Mouse (Mus musculus): ENCODE measurements around the gene Ngdn. TPM values are rescaled to one million over a fixed set of nuclear protein-coding genes. Genes with fewer than 3 reads are reported as not detected.
"Not testable (repeated sequence)": the region's sequence is repeated elsewhere in the genome, so short reads cannot be mapped to it uniquely, and the experiment has no call there.

The Ngdn gene
- 10 to 100 TPM; 27.7 to 31.1 TPM for total RNA-seq (2021)
- long read RNA-seq, experiment 1, transcript Ngdn-201 (11 exons, 1,200 nt): major isoform, 32 of 42 reads
- long read RNA-seq, experiment 1, partial matches to known transcripts: 9 of 42 reads
- long read RNA-seq, experiment 1, other reads (novel, unspliced or antisense): 1 of 42 reads
- long read RNA-seq, experiment 2, transcript Ngdn-201 (11 exons, 1,200 nt): major isoform, 19 of 30 reads
- long read RNA-seq, experiment 2, partial matches to known transcripts: 9 of 30 reads
- long read RNA-seq, experiment 2, other reads (novel, unspliced or antisense): 2 of 30 reads

DNA sequence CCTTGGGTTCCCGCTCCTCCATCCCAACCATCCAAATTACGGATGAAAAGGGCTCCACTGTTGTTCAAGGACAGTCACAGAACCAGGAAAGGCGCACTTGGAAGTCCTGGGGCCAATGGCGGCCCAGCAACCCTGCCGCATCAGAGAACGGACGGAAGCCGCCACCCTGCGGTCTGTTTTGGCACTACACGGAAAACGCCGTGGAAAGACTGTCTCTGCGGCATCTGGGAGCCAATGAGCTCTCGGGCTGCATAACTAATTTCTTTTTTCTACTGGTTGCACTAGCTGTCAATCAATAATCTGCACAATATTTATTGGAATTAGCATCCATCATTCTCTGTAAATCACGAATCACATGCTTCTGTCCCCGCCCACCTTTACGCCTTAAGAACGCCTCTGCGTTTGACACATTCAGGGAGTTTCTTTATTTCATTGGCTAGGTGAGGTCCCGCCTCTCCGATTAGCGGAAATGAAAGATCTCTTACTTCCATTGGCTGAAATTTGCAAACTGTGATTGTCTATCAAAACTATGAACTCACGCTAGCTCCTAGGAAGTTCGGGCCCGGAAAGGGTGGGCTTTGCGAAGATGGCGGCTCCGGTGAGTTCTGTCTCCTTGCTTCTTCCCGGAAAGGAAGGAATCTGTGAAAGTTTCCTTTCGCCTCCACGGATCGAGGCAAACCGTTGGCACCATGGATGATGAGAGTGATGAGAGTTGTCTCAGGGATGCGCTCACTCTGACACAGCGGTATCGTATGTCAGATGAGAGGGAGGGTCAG lies at the start of gene Ngdn:
Gene Ngdn (plus strand): TSS at position 464 of the 776 bp plus-strand sequence.
- peak; percentile 99 to 100 for DNase-seq

DNA sequence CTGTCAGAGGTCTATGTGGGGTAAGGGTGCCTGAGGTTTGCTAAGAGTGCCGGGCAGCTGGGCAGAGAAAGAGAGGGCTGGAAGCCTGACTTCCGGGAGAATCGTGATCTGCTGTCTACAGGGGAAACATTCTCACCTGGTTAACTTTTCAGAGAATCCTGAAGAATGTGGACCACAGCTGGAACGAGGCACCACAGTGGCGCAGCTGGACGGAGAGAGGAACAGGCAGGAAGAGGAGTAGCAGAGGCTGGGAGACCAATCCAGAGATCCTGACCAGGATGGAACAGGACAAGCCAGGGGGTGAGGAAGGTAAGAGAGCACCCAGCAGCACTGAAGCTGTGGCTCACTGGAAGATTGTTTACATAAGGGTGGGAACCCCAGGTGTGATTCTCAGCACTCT lies 49.6 kb upstream of the Ngdn start:
- DNase-seq: no peak

DNA sequence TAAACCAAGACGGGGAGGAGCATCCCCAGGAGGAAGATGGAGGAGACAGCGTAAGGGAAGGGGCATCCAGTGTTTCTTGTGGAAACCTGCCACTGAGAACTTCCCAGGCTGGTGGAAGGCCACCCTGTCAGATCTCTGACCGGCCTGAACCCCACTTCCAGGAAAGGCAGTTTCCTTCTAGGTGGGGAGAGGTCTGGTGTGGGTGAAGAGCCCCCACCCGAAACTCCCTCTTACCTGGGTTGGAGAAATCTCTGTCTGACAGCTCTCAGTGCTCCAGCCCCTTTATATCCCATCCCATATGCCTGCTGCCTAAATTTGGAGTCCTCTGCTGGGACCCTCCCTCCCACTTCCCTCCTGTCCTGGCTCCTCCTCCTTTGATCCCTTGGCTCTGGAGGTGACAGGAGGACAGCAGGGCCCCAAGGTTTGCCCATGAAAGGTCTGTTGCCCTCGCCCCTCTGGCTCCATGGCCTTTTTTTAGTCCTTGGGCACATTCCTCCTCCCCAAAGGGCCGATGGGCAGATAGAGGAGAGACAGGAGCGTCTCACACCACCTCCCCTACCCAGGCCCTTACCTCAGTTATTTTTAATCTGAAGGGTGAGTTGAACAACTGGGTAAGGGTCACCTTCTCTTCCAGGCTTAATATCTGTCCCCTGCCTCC lies 48.8 kb upstream of the Ngdn start, which contains the start of gene Myh6:
Gene Myh6 (minus strand): TSS at position 608 of the 658 bp plus-strand sequence.
- peak; percentile 79 to 87 for DNase-seq

DNA sequence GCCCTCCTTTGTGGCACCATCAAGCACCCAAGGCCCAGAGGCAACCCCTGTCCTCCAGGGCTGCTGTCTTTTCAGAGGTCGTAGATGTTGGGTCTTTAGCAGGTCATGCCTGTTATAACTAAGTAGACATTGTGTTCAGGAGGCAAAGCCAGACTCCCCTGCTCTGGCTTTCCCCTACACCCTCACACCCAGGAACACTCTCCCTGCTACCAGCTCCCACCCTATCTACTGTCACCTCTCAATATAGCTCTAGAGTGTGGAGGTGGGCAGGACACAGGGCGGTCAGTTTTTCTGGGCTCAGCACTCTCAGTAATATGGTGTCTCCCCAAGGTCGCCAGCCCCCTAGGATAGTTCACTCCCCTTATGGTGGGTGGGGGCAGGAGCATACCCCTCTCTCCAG lies 47.4 kb upstream of the Ngdn start:
- peak; percentile 60 to 74 for DNase-seq

DNA sequence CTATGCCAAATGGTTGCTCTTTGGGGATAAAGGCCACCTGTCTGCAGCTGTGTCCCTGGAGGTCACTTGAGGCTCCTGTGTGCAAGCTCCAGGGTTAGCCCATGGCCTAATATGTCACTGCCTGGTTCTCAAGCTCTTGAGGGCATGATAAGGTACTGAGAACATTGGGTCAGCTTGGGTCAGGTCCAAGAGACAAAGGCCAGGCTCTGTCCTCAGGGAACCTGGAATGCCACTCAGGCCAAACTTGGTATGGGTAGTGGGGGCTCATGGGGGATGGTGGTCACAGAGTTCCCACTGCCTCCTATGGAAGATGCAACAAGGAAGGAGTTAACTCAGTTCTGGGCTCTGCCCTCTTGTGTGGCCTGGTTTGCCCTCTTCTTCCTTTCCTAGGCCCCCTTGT lies 46.9 kb upstream of the Ngdn start:
- peak; percentile 79 to 90 for DNase-seq

DNA sequence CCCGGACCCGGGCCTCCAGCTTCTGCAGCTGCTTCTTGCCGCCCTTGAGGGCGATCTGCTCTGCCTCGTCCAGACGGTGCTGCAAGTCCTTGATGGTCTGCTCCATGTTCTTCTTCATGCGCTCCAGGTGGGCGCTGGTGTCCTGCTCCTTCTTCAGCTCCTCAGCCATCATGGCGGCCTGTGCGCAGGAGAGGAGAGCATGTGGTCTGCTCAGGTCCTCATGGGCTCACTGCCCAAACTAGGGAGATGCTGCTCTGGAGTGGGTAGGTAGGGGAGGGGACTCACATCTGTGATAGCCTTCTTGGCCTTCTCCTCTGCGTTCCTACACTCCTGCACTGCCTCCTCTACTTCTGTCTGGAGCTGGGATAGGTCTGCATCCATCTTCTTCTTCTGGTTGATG lies 42.5 kb upstream of the Ngdn start:
- not testable (repeated sequence) for DNase-seq

DNA sequence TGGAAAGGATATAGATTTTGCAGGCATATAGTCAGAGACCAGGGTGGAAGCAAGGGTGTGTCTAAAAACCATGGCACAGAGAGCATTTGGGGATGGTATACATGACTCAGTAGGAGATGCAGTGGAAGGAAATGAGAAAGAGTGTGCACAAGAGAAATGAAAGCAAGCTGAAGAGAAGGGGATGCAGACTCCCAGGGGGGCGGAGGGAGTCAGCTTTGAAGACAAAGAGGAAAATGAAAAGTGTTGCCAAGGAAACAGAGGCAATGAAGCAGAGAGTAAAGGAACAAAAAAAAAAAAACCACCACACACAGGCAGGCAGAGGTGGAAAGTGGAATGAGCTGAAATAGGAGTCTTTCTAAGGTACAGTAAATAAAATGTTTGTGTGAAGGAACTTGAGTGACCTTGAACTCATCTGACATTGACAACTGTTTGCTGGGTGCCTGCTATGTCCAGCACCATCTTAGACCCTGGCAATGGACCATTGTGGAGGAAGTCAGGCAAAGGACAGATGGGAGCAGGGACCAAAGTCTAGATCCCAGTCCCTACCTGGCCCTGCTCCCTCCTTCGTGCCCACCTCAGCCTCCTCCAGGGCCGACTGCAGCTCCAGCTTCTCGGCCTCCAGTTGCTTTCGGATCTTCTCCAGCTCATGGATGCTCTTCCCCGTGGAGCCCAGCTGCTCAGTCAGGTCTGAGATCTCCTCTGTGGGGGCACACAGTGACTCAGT lies 41.0 kb upstream of the Ngdn start:
- no peak for DNase-seq

DNA sequence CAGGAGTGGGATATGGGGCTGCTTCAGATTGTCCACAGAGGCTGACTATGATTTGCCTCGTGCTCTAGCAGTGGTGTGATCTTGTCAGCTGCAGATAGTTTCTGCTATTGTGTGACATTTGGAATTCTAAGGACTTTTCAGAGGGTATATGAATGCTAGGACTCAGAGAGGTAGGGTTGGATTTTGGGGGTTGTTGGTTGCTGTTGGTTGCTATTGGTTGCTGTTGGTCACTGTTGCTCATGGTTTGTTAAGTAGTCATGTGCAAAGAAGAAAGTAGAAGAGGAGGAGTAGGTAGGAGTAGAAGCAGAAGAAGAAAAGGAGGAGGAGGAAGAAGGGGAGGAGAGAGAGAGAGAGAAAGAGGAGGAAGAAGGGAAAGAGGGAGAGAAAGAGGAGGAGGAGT lies 38.6 kb upstream of the Ngdn start, which contains the start of gene Gm17428:
Gene Gm17428 (plus strand): TSS at position 301 of the 400 bp plus-strand sequence.
- DNase-seq: no peak

DNA sequence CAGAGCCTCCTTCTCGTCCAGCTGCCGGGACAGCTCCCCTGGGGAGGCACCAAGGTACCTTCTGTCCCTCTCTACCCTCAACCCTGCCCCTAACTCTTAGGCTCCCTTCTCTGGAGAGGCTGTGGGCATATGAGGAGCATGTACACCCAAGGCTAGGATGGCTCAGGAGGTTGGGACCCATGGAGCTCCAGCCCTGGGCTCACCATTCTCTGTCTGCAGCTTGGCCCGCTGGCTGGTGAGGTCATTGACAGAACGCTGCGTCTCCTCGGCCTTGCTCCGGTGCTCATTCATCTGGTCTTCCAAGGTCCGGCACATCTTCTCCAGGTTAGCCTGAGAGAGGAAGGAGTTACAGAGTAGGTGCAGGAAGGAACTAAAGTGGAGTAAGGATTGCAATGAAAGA lies 36.6 kb upstream of the Ngdn start:
- no peak for DNase-seq

DNA sequence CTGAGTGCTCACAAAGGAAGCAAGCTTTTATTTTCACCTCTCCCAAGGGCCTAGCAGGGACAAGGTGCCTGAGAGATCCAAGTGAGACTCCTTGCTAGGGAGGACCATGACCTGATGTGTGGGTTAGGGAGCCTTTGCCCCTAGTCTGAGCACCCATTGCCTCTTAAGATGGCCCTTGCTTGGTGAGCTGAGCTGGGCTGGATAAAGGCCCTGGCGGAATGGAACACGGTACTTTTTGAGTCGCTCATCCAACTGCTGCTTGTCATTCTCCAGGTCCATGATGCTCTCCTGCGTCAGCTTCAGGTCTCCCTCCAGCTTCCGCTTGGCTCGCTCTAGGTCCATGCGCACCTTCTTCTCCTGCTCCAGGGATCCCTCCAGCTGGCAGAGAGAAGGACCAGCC lies 33.3 kb upstream of the Ngdn start:
- no peak for DNase-seq

DNA sequence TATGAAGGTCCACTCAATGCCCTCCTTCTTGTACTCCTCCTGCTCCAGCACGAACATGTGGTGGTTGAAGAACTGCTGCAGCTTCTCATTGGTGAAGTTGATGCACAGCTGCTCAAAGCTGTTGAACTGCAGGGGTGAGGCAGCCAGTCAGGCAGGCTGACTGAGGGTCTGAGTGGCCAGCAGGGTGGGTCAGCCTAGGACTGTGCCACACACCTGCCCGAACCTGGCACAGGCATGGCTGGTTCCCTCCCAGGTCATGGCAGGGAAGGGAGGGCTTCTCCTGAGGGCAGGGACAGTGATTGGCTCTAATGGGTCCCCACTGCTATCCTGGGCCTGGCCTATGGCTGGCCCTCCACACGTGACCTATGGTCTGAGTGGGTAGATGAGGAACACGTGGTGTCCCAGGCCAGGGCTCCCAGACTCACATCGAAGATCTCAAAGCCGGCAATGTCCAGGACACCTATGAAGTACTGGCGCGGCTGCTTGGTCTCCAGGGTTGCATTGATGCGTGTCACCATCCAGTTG lies 26.8 kb upstream of the Ngdn start:
- DNase-seq: not testable (repeated sequence)

DNA sequence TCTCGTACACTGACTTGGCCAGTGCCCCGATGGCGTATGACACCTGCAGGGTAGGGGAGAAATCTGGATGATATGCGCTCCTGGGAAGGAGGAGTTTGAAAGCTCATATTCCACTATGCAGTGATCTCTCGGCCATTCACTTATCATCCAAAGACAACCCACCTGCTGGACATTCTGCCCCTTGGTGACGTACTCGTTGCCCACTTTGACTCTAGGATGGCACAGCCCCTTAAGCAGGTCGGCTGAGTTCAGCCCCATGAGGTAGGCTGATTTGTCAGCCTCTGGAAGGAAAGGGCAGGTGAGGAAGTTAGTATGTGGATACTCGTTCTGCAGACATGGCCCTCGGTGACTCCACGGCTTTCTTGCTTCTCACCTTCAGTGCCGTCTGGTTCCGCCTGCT lies 26.4 kb upstream of the Ngdn start:
- no peak for DNase-seq

DNA sequence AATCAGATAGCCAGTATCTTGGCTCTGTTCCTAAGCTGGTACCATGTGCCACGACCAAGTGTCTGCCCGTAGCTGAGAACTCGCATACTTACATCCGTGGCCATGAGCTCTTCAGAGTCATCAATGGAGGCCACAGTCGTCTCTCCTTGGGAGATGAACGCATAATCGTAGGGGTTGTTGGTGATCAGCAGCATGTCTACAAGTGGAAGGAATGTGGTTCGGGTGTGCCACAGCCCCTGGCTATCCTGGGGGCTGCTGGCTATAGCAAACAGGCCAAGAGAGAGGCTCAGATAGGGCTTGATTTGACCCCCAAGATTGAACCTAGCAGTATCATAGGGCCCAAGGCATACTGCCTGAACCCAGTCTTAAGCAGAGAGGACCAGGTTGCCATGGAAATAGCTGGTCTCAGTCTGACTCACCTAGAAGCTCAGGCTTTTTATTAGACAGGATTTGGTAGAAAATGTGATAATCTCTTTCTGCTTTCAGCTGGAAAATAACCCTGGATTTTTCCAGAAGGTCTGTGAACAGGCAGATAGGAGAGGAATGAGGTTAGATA lies 25.3 kb upstream of the Ngdn start:
- DNase-seq: no peak

DNA sequence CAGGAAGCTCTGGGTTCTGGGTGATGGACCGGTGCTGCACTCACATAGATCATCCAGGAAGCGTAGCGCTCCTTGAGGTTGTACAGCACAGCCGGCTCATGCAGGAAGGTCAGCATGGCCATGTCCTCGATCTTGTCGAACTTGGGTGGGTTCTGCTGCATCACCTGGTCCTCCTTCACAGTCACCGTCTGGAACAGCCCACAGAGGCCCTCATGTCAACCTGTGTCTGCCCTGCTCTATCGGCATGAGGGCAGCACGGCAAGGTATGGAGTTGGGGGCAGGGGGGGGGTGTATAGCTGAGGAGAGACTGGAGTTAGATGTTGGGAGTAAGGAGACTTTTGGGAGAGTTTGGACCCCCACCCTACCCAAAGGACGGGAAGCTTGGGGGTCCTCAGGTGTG lies 23.1 kb upstream of the Ngdn start:
- DNase-seq: no peak

DNA sequence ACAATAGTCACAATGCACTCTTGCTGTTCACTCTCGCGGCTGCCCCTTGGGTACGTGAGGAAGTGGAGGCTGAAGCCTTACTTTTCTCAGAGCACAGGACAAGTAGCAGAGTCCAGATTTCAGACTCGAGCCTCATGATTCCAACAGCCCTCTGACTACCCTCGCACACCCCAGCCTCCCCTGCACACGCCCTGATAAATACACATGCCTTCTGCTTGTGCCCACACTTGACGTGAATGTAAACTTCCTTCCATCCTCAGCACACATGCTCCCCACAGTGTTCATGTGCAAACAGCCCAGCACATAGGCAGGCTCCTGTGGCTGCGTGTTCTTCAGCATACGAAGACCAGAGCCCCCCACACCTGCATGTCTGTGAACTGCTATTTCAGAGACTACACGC lies 21.6 kb upstream of the Ngdn start:
- no peak for DNase-seq

DNA sequence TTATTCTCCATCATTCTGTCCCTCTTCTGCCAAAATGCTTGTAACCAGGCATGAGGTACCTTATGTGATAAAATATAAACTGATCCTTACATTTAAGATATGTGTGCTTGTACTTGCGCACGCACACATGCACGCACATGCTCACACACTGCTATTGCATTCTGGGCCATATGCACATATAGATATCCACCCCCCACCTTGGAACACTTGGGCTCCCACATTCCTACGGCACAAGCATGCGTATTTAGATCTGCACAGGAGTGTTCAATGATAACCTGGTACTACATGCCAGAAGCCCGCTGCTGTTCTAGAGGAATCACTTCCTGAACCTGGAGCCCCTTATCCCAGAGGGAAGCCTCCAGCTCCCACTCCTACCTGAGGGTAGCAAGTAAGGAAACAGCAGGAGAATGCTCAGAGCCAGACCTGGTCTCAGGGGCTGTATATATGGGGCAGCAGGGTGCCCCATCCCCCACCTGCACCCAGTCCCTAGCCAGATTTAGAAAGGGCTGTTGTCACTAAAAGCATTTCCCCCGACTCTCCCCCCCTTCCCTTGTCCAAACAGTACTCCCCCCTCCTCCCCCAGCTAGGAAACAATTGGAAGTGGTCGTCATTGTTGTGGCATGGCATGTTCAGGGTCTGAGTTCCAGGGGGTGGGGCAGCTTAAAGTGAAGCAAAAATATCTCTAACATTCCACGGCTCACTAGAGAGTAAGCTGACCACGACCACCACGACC lies 21.0 kb upstream of the Ngdn start, which contains the start of gene Myh7:
Gene Myh7 (minus strand): TSS at position 491 of the 733 bp plus-strand sequence.
- peak in 1 of 2 experiments; percentile 44 for DNase-seq

DNA sequence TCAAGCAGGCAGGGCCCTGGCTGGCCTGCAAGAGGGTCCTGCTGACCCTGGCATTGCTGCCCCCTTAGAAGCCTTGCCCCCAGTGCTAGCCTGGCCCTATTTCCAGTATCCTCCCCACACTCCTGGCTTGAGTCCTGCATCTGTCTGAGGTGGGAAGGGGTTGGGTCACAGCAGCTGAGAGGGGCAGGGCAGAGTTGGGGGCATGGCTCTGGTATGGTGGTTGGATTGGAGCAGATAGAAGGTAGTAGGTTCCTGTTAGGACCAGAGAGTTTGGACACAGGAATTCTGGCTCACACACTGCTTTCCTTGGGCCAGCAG lies 20.4 kb upstream of the Ngdn start:
- DNase-seq: peak in 1 of 2 experiments; percentile 36

DNA sequence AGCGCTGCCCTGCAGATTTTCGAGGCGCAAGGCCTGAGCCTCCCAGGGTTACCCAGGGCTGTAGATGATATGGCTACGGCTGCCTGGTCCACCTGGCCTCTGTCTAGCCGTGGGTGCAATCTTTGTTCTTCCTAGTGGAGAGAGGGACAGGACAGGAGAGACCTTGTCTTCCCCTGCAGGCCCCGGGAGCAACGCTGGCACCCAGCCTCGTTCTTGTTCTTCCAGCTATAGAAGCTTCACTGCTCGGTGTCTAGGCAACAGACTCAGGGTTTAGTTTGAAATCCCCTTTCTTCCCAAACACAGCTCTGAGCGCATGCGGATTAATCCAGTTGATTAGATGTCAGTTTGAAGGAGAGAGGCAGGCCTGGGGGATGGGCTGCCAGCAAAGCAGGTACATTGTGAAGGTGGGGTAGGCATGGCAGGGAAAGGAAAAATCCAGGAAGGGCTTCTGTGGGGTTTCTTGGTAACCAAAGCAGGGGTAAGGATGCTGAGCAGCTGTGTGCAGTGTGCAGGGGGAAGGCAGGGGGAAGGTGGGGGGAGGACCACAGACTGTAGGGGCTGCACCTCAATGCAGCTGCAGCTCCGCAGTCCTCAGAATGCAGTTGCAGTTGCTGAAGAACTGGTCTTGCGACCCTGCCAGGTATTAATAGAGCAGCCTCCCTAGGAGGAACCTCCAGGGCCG lies 19.7 kb upstream of the Ngdn start:
- DNase-seq: peak in 1 of 2 experiments; percentile 36

DNA sequence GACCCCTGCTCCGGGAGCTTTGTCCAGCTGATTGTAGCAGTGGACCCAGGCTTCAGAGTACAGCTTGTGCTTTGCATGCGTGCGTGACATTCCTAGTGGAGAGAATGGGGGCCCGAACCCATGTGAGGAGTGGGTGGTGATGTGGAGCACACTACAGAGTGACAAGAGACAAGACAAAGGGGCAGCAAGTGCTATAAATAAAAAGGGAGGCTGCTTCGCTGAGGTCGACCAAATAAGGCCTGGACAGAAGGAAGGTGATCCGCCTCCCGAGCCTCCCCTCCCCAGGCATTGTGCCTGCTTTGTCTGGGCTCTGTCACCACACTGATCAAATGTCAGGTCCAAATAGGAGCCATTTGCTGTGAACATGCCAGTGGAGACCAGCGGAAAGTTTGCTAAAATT lies 18.5 kb upstream of the Ngdn start:
- peak; percentile 34 to 57 for DNase-seq

DNA sequence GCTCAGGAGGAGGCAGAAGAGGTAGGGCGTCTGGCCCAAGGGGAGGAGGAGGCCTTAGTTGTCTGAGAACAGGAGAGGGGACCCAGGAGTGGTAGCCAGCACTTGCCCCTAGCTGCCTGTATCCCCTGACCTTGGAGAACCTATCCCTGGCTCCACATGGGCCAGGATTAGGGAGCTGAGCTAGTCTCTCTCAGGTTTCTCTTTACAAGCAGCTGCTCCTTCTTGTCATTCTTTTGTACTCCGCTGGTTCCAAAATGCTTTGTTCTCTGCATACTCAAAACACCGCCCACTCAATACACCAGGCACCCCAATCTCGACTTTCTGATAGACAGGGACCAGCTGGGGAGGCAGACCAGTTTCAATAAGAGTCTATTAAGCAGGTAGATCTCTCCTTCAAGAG lies 18.0 kb upstream of the Ngdn start:
- peak in 1 of 2 experiments; percentile 32 for DNase-seq
